Mouse (Mus musculus): ENCODE data around the gene Cdk5.

The Cdk5 gene

DNA sequence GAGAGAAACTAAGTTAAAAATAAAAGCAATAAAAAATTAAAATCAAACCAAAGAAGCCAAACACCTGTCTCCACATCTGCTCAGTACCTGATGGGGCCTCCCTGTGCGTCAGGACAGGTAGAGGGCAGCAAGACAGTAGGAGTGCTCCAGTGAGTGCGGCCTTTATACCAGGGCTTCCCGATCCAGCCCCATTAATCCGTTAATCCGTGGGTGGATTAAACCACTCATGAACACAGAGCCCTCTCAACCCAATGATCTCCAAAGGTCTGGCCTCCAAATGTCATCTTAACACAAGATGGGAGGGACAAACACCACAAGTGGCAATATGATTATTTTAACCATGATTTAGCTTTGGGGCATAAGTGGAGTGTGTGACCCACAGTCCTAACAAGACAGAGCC, 49.5 kb downstream of the Cdk5 start:
- no peak for DNase-seq (ENCODE audit: low read depth)

DNA sequence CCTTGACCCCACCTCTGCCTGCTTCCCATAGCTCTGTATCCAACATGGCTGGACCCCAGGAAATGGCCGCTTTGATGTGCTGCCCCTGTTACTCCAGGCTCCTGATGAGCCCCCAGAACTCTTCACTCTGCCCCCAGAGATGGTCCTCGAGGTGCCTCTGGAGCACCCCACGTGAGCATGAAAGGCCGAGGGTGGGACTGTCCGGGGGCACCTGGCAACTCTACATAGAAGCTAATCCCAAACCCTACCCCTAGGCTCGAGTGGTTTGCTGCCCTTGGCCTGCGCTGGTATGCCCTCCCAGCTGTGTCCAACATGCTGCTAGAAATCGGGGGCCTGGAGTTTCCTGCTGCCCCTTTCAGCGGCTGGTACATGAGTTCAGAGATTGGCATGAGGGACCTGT, 53.6 kb downstream of the Cdk5 start:
- DNase-seq (ENCODE audit: low read depth): no peak

Measured in naive thymus-derived CD4-positive, alpha-beta T cell, adult 2 months (primary cell).